Mouse (Mus musculus) CH12.LX (cell line): Measurements from ENCODE around the gene Chrnd. TPM values are rescaled to one million over a fixed set of nuclear protein-coding genes. Genes with fewer than 3 reads are reported as not detected.

Experiments used
- DNase-seq: peaks from one replicate; pipeline ENCODE4 v3.0.0-alpha.2; 2013; ENCODE audit errors: extremely low read depth
- H3K27ac ChIP-seq: 2 replicates; pipeline ENCODE4 v1.5.1; 2012; ENCODE audit warnings: low read depth, mild to moderate bottlenecking, control low read depth, moderate library complexity; ENCODE audit not compliant: insufficient read depth
- H3K27me3 ChIP-seq: replicated peaks from 2 replicates; pipeline ENCODE3; 2012; ENCODE audit warnings: inconsistent platforms
- H3K36me3 ChIP-seq, 2 experiments: replicated peaks in 1 of 2; 2 replicates each; pipeline versions ENCODE3 to v1.6.1; 2012; ENCODE audit warnings: inconsistent platforms in 1 of 2, low read length in 1 of 2, mild to moderate bottlenecking in 1 of 2, mixed read lengths in 1 of 2, moderate library complexity in 1 of 2; ENCODE audit not compliant: control insufficient read depth in 1 of 2, insufficient read depth in 1 of 2
- H3K4me1 ChIP-seq, 2 experiments: 2 replicates each; pipeline ENCODE4 v1.6.1; 2012; ENCODE audit warnings: inconsistent platforms in 1 of 2, moderate library complexity in 1 of 2; ENCODE audit not compliant: insufficient read depth in 2 of 2, control insufficient read depth in 1 of 2
- H3K4me2 ChIP-seq: 2 replicates; pipeline ENCODE4 v1.6.1; 2012; ENCODE audit warnings: low read depth, mild to moderate bottlenecking, control low read depth; ENCODE audit not compliant: poor library complexity, insufficient read depth, severe bottlenecking
- H3K4me3 ChIP-seq, 3 experiments: fragments of 150-350 bp in 1 of 3; sonication (generic) in 1 of 3; replicated peaks in 1 of 3; 2 replicates each; pipeline versions ENCODE3 to v1.5.1; 2011 to 2012; ENCODE audit warnings: low read depth in 2 of 3, low read length in 2 of 3, mild to moderate bottlenecking in 2 of 3, moderate library complexity in 2 of 3, control low read depth in 1 of 3, improper control_type of control experiment in 1 of 3, inconsistent platforms in 1 of 3, mixed read lengths in 1 of 3; ENCODE audit not compliant: poor library complexity in 1 of 3
- H3K79me2 ChIP-seq: replicated peaks from 2 replicates; pipeline ENCODE4 v1.6.1; 2012; ENCODE audit warnings: mild to moderate bottlenecking, moderate library complexity; ENCODE audit not compliant: control insufficient read depth, poor library complexity, insufficient read depth, severe bottlenecking; ENCODE audit errors: extremely low read depth
- H3K9ac ChIP-seq: 2 replicates; pipeline ENCODE4 v1.6.1; 2012; ENCODE audit warnings: low read depth, mild to moderate bottlenecking, control low read depth, moderate library complexity; ENCODE audit not compliant: insufficient read depth
- H3K9me3 ChIP-seq: replicated peaks from 2 replicates; pipeline ENCODE3; 2012; ENCODE audit warnings: low read length, inconsistent platforms, mixed read lengths
- CHD2 ChIP-seq: IDR thresholded peaks from 2 replicates; pipeline ENCODE4 v1.6.1; 2011; ENCODE audit warnings: low read length, improper control_type of control experiment
- CTCF ChIP-seq, 2 experiments: IDR thresholded peaks in 1 of 2; conservative IDR thresholded peaks in 1 of 2; 2 replicates each; pipeline ENCODE4 v1.5.1; 2011 to 2012; ENCODE audit warnings: low read depth in 2 of 2, low read length in 2 of 2, improper control_type of control experiment in 1 of 2, inconsistent platforms in 1 of 2, mild to moderate bottlenecking in 1 of 2, moderate library complexity in 1 of 2
- E2F4 ChIP-seq: IDR thresholded peaks from 2 replicates; pipeline ENCODE4 v1.6.1; 2011; ENCODE audit warnings: low read depth, low read length, improper control_type of control experiment; ENCODE audit not compliant: insufficient replicate concordance
- ETS1 ChIP-seq: conservative IDR thresholded peaks from 2 replicates; pipeline ENCODE4 v1.6.1; 2012; ENCODE audit warnings: low read depth, mild to moderate bottlenecking, inconsistent platforms, low read length, improper control_type of control experiment, moderate library complexity
- HCFC1 ChIP-seq: IDR thresholded peaks from 2 replicates; pipeline ENCODE4 v1.6.1; 2012; ENCODE audit warnings: low read depth, mild to moderate bottlenecking, inconsistent platforms, low read length, improper control_type of control experiment
- IRF4 ChIP-seq: IDR thresholded peaks from 2 replicates; pipeline ENCODE4 v1.6.1; 2014; ENCODE audit warnings: low read depth, mild to moderate bottlenecking, inconsistent platforms, low read length, improper control_type of control experiment
- JUN ChIP-seq: IDR thresholded peaks from 2 replicates; pipeline ENCODE4 v1.6.1; 2011; ENCODE audit warnings: low read depth, mild to moderate bottlenecking, low read length, improper control_type of control experiment, moderate library complexity; ENCODE audit not compliant: insufficient read depth
- MAX ChIP-seq: IDR thresholded peaks from 2 replicates; pipeline ENCODE4 v1.6.1; 2011; ENCODE audit warnings: low read length, improper control_type of control experiment
- MAZ ChIP-seq: IDR thresholded peaks from 2 replicates; pipeline ENCODE4 v1.6.1; 2012; ENCODE audit warnings: low read depth, mild to moderate bottlenecking, inconsistent platforms, low read length, improper control_type of control experiment, moderate library complexity
- MEF2A ChIP-seq: IDR thresholded peaks from 2 replicates; pipeline ENCODE4 v1.6.1; 2014; ENCODE audit warnings: low read depth, mild to moderate bottlenecking, inconsistent platforms, low read length, improper control_type of control experiment, borderline replicate concordance
- MXI1 ChIP-seq: IDR thresholded peaks from 2 replicates; pipeline ENCODE4 v1.6.1; 2011; ENCODE audit warnings: mild to moderate bottlenecking, low read depth, low read length, improper control_type of control experiment
- TBP ChIP-seq: conservative IDR thresholded peaks from 2 replicates; pipeline ENCODE4 v1.6.1; 2011; ENCODE audit warnings: low read depth, low read length, improper control_type of control experiment
- USF1 ChIP-seq: IDR thresholded peaks from 2 replicates; pipeline ENCODE4 v1.6.1; 2014; ENCODE audit warnings: low read depth, mild to moderate bottlenecking, inconsistent platforms, low read length, improper control_type of control experiment
- USF2 ChIP-seq: conservative IDR thresholded peaks from 2 replicates; pipeline ENCODE4 v1.6.1; 2011; ENCODE audit warnings: low read depth, low read length, improper control_type of control experiment
- dilution Hi-C: fragments of 300-500 bp; cut with MboI; formaldehyde crosslinking; loops from 2 replicates; pipeline ENCODE4 v1.14.3; 2020; ENCODE audit warnings: low sequenced_read_pairs; ENCODE audit not compliant: extremely low pct_unique_long_range_greater_than_20kb, extremely low pct_ligation_motif_present
- in situ Hi-C: fragments of 300-500 bp; cut with MboI; formaldehyde crosslinking; loops from 3 replicates; pipeline ENCODE4 v1.14.3; 2019; ENCODE audit warnings: low sequenced_read_pairs, low pct_ligation_motif_present, low pct_unique_long_range_greater_than_20kb, mixed read lengths
- polyA plus RNA-seq: library from polyadenylated mRNA; unstranded; fragments of >175 nt; gene quantifications from 2 replicates; pipeline ENCODE4 v1.2.1, GENCODE M21; 2012; ENCODE audit warnings: low read depth; ENCODE audit not compliant: insufficient read length
- total RNA-seq, 2 experiments: library from RNA; depleted of rRNA; stranded (reverse); fragments of 300-350 nt in 1 of 2; fragments of >200 nt in 1 of 2; gene quantifications; 2 replicates each; pipeline ENCODE4 v1.2.3; 2012 to 2014

Chrnd gene
- total RNA-seq (2012; rRNA removed) (not detected in 2 replicates), total RNA-seq (2014; rRNA removed) (not detected in 2 replicates), polyA plus RNA-seq (0.13 TPM in 1 of 2 replicates, not detected in the other)

GRCm38 (mm10) chr1:87190429-87190828, at the start of gene Chrnd:
Gene Chrnd, plus strand, starts transcription at chr1:87190607.
- Histone ChIP-seq H3K4me3 (no peak within 1 kb of the TSS), H3K27me3 (peaks cover 64% of the 10 kb centered on the region), H3K27ac (no peak within 1 kb of the TSS), H3K4me2 (no peak within 1 kb of the TSS), H3K9me3 (no peaks in the 10 kb centered on the region)
- in situ Hi-C loops, result no loop called here
- TF ChIP-seq USF1 (no peak), MAZ (no peak), MEF2A (no peak), E2F4 (no peak), MAX (no peak), TBP (no peak), JUN (no peak), CTCF (conservative IDR thresholded peaks at IDR 0.05 in 1 of 2, IDR thresholded peaks at IDR 0.05 in 1 of 2; ENCODE audit: low read depth in 2 of 2, low read length in 2 of 2) (no peak), IRF4 (no peak), HCFC1 (no peak), ETS1 (no peak), USF2 (no peak), MXI1 (no peak), CHD2 (no peak)
- TF ChIP-seq, all 38 proteins: peak for 0
- DNase-seq, result no peak
- Histone ChIP-seq H3K9ac (no peak within 1 kb of the TSS), H3K79me2 (no peaks in the 10 kb centered on the region), H3K36me3 (no peaks in the 10 kb centered on the region), H3K4me1 (peaks cover 5 to 9% of the 10 kb centered on the region in 2 experiments)
- dilution Hi-C loops, result no loop called here

GRCm38 (mm10) chr1:87141550-87141949, 48.9 kb upstream of the Chrnd start:
- DNase-seq, result no peak
- H3K9ac ChIP-seq, result no peak overlapping the region
- H3K36me3 ChIP-seq, result no peaks in the 10 kb centered on the region
- TF ChIP-seq ETS1 (no peak), CTCF (conservative IDR thresholded peaks at IDR 0.05 in 1 of 2, IDR thresholded peaks at IDR 0.05 in 1 of 2; ENCODE audit: low read depth in 2 of 2, low read length in 2 of 2) (no peak), MAX (no peak)
- H3K4me1 ChIP-seq, result peaks cover 3 to 16% of the 10 kb centered on the region in 2 experiments; a peak in 3 of 4 replicates
- no peak overlapping the region for H3K27ac ChIP-seq
- H3K27me3 ChIP-seq, result peaks cover 18% of the 10 kb centered on the region
- in situ Hi-C loops, result no loop called here
- no peaks in the 10 kb centered on the region for H3K9me3 ChIP-seq
- dilution Hi-C loops, result no loop called here
- H3K79me2 ChIP-seq, result no peaks in the 10 kb centered on the region
- no peak overlapping the region for H3K4me2 ChIP-seq
- no peak overlapping the region for H3K4me3 ChIP-seq
